Mouse (Mus musculus): ENCODE measurements at regions not wholly inside any gene's neighbourhood (a gene's known extent, or its start where the extent isn't known, plus 50 kb on each side); places are given as distances from the start of the nearest gene placed in this dataset.

GRCm38 (mm10) chr12:12668919-12669318 lies 272.8 kb downstream of the Mycn start:
- Histone ChIP-seq H3K4me2 (ENCODE audit: low read depth, low read length) (no peak overlapping the region), H3K9ac (replicated peaks) (no peak overlapping the region), H3K27me3 (ENCODE audit: insufficient read depth, low read length) (no peaks in the 10 kb centered on the region), H3K4me1 (ENCODE audit: insufficient read depth) (no peaks in the 10 kb centered on the region), H3K36me3 (replicated peaks; ENCODE audit: insufficient read depth, low read length) (no peaks in the 10 kb centered on the region), H3K9me3 (ENCODE audit: low read length) (no peaks in the 10 kb centered on the region), H3K27ac (ENCODE audit: low read depth) (no peak overlapping the region), H3K4me3 (ENCODE audit: low read depth, low read length) (no peak overlapping the region)
- ATAC-seq (no peak), DNase-seq (no peak)
- no peak for TF ChIP-seq EP300 (IDR thresholded peaks at IDR 0.05; ENCODE audit: low read depth)
- TF ChIP-seq CTCF (IDR thresholded peaks at IDR 0.05; ENCODE audit: low read depth) = no peak
- WGBS (ENCODE audit: insufficient replicate concordance) = 75% methylated on average over 4 of the region's 4 CpGs

DNA sequence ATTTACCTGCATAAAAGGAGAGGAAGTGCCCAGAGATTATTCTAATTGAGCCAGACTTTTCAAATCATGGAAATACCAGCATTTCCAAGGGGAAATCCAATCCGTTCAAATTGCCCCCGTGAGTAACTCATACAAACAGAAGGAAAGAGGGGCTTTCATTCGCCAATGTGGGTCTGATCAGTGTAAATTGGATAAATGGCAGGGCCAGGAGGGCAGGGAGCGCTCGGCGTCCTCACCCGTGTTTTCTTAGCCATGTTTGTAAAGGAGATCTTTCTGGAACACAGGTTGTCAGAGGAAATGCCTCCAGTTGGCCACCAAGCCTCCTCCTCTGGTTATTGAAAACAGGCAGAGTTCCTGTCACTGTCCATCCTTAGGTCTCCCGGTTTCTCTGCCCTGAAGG lies 286.1 kb downstream of the Mycn start:
- Histone ChIP-seq H3K27ac (ENCODE audit: low read depth) (no peak overlapping the region), H3K27me3 (ENCODE audit: insufficient read depth, low read length) (no peaks in the 10 kb centered on the region), H3K4me3 (ENCODE audit: low read depth, low read length) (no peak overlapping the region), H3K4me1 (ENCODE audit: insufficient read depth) (no peaks in the 10 kb centered on the region), H3K9ac (replicated peaks) (no peak overlapping the region), H3K9me3 (ENCODE audit: low read length) (no peaks in the 10 kb centered on the region), H3K4me2 (ENCODE audit: low read depth, low read length) (no peak overlapping the region), H3K36me3 (replicated peaks; ENCODE audit: insufficient read depth, low read length) (no peaks in the 10 kb centered on the region)
- WGBS (ENCODE audit: insufficient replicate concordance) = 81% methylated on average over 8 of the region's 8 CpGs
- TF ChIP-seq EP300 (IDR thresholded peaks at IDR 0.05; ENCODE audit: low read depth) = no peak
- TF ChIP-seq CTCF (IDR thresholded peaks at IDR 0.05; ENCODE audit: low read depth) = no peak
- DNase-seq = no peak
- no peak for ATAC-seq

- no peaks in the 10 kb centered on the region for H3K9me3 ChIP-seq (ENCODE audit: low read length)
- H3K4me1 ChIP-seq (ENCODE audit: insufficient read depth) = no peaks in the 10 kb centered on the region
- DNase-seq (no peak), ATAC-seq (no peak)
- no peak overlapping the region for H3K4me2 ChIP-seq (ENCODE audit: low read depth, low read length)
- no peaks in the 10 kb centered on the region for H3K36me3 ChIP-seq (replicated peaks; ENCODE audit: insufficient read depth, low read length)
- no peak overlapping the region for H3K4me3 ChIP-seq (ENCODE audit: low read depth, low read length)
- no peak overlapping the region for H3K27ac ChIP-seq (ENCODE audit: low read depth)
- WGBS (ENCODE audit: insufficient replicate concordance) = 69% methylated on average over 10 of the region's 10 CpGs
- H3K27me3 ChIP-seq (ENCODE audit: insufficient read depth, low read length) = no peaks in the 10 kb centered on the region
- no peak for TF ChIP-seq CTCF (IDR thresholded peaks at IDR 0.05; ENCODE audit: low read depth)
- no peak for TF ChIP-seq EP300 (IDR thresholded peaks at IDR 0.05; ENCODE audit: low read depth)
- no peak overlapping the region for H3K9ac ChIP-seq (replicated peaks)
These were observed 286.5 kb downstream of the Mycn start for GRCm38 (mm10) chr12:12655184-12655583.

- Histone ChIP-seq H3K27ac (ENCODE audit: low read depth) (no peak overlapping the region), H3K4me1 (ENCODE audit: insufficient read depth) (no peaks in the 10 kb centered on the region), H3K4me2 (ENCODE audit: low read depth, low read length) (no peak overlapping the region), H3K36me3 (replicated peaks; ENCODE audit: insufficient read depth, low read length) (no peaks in the 10 kb centered on the region), H3K27me3 (ENCODE audit: insufficient read depth, low read length) (no peaks in the 10 kb centered on the region), H3K4me3 (ENCODE audit: low read depth, low read length) (no peak overlapping the region), H3K9me3 (ENCODE audit: low read length) (no peaks in the 10 kb centered on the region), H3K9ac (replicated peaks) (no peak overlapping the region)
- DNase-seq (no peak), ATAC-seq (no peak)
- WGBS (ENCODE audit: insufficient replicate concordance) = 72% methylated on average over 7 of the region's 7 CpGs
- TF ChIP-seq CTCF (IDR thresholded peaks at IDR 0.05; ENCODE audit: low read depth) (no peak), EP300 (IDR thresholded peaks at IDR 0.05; ENCODE audit: low read depth) (no peak)
These were observed 289.4 kb downstream of the Mycn start for GRCm38 (mm10) chr12:12652361-12652760.

DNA sequence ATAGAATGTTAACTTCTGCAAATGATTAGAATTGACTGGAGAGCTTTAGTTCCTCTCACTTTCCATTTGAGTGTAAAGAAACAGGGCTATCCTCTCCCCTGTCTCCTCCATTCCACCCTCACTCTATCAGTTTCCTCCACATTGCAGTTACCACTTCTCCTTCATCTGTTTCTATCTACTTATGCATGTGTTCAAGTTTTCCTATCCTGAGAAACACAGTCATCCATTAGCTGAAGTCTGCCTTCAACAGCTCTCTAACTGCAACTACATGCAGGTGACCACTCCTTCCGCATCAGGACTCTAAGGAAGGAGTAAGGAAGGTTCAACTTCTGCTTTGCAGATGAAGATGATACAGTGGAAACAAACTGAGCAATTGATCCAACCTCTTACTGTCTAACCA lies 291.4 kb downstream of the Mycn start:
- Histone ChIP-seq H3K4me3 (ENCODE audit: low read depth, low read length) (no peak overlapping the region), H3K9me3 (ENCODE audit: low read length) (no peaks in the 10 kb centered on the region)

GRCm38 (mm10) chr12:12647467-12647866 lies 294.2 kb downstream of the Mycn start:
- no peak for ATAC-seq

More for the DNA sequence above, 291.4 kb downstream of the Mycn start:
- H3K4me2 ChIP-seq (ENCODE audit: low read depth, low read length) = no peak overlapping the region
- no peaks in the 10 kb centered on the region for H3K36me3 ChIP-seq (replicated peaks; ENCODE audit: insufficient read depth, low read length)
- no peaks in the 10 kb centered on the region for H3K27me3 ChIP-seq (ENCODE audit: insufficient read depth, low read length)
- H3K27ac ChIP-seq (ENCODE audit: low read depth) = no peak overlapping the region
- TF ChIP-seq CTCF (IDR thresholded peaks at IDR 0.05; ENCODE audit: low read depth) = no peak
- no peak for TF ChIP-seq EP300 (IDR thresholded peaks at IDR 0.05; ENCODE audit: low read depth)
- 44% methylated on average over 1 of the region's 1 CpGs for WGBS (ENCODE audit: insufficient replicate concordance)
- no peak for DNase-seq
- no peak overlapping the region for H3K9ac ChIP-seq (replicated peaks)
- ATAC-seq = no peak
- no peaks in the 10 kb centered on the region for H3K4me1 ChIP-seq (ENCODE audit: insufficient read depth)

GRCm38 (mm10) chr12:12645183-12645582 lies 296.5 kb downstream of the Mycn start:
- WGBS (ENCODE audit: insufficient replicate concordance) = 74% methylated on average over 4 of the region's 4 CpGs
- Histone ChIP-seq H3K9ac (replicated peaks) (no peak overlapping the region), H3K4me2 (ENCODE audit: low read depth, low read length) (no peak overlapping the region), H3K9me3 (ENCODE audit: low read length) (no peaks in the 10 kb centered on the region), H3K4me3 (ENCODE audit: low read depth, low read length) (no peak overlapping the region), H3K4me1 (ENCODE audit: insufficient read depth) (no peaks in the 10 kb centered on the region), H3K36me3 (replicated peaks; ENCODE audit: insufficient read depth, low read length) (no peaks in the 10 kb centered on the region), H3K27ac (ENCODE audit: low read depth) (no peak overlapping the region), H3K27me3 (ENCODE audit: insufficient read depth, low read length) (no peaks in the 10 kb centered on the region)
- TF ChIP-seq EP300 (IDR thresholded peaks at IDR 0.05; ENCODE audit: low read depth) = no peak
- no peak for TF ChIP-seq CTCF (IDR thresholded peaks at IDR 0.05; ENCODE audit: low read depth)
- DNase-seq (no peak), ATAC-seq (no peak)

More at GRCm38 (mm10) chr12:12647467-12647866, 294.2 kb downstream of the Mycn start:
- no peak overlapping the region for H3K9ac ChIP-seq (replicated peaks)
- no peak overlapping the region for H3K4me2 ChIP-seq (ENCODE audit: low read depth, low read length)
- H3K4me1 ChIP-seq (ENCODE audit: insufficient read depth) = no peaks in the 10 kb centered on the region
- no peak for TF ChIP-seq EP300 (IDR thresholded peaks at IDR 0.05; ENCODE audit: low read depth)
- TF ChIP-seq CTCF (IDR thresholded peaks at IDR 0.05; ENCODE audit: low read depth) = no peak
- no peaks in the 10 kb centered on the region for H3K27me3 ChIP-seq (ENCODE audit: insufficient read depth, low read length)
- H3K27ac ChIP-seq (ENCODE audit: low read depth) = no peak overlapping the region
- no peak overlapping the region for H3K4me3 ChIP-seq (ENCODE audit: low read depth, low read length)
- no peaks in the 10 kb centered on the region for H3K36me3 ChIP-seq (replicated peaks; ENCODE audit: insufficient read depth, low read length)
- H3K9me3 ChIP-seq (ENCODE audit: low read length) = no peaks in the 10 kb centered on the region
- 59% methylated on average over 6 of the region's 6 CpGs for WGBS (ENCODE audit: insufficient replicate concordance)
- no peak for DNase-seq

Measured in liver, postnatal 0 days (tissue).